Mouse (Mus musculus) small intestine, adult 2 months (tissue): Measurements from ENCODE around the gene Mex3a.

Experiments used
- CTCF ChIP-seq: fragments of 200-500 bp; IDR thresholded peaks from 2 replicates; pipeline ENCODE4 v1.5.1; 2012; ENCODE audit warnings: low read depth, mild to moderate bottlenecking, control low read depth, inconsistent platforms, low read length, moderate library complexity, mixed read lengths; ENCODE audit not compliant: insufficient replicate concordance, insufficient read length; ENCODE audit errors: extremely low read depth
- POLR2A ChIP-seq: fragments of 200-500 bp; IDR thresholded peaks from 2 replicates; pipeline ENCODE4 v1.6.1; 2012; ENCODE audit warnings: low read depth, mild to moderate bottlenecking, control low read depth, inconsistent platforms, low read length, moderate library complexity

DNA sequence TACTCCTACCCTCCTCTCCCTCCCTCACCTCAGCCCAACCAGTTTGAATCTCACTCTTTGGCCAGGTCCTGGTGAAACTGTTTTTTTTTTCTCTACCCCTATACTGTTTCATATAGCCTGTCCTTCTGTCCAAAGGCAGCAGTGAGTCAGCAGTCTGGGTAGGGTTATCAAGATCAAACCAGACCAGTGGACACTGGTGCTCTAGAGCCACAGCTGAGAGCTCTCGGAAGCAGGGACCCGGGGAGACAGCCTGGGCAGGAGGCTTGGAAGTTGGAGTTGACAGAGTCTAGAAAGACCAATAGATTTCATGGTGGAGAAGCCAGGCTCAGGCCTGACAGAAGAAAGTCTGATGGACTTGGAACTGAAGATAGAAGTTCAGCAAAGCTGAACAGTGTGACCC is 36.4 kb downstream of the Mex3a start:
- TF ChIP-seq POLR2A (no peak), CTCF (no peak)
